20 mouse cellular contexts compared by ENCODE assay signal in the genomic region with DNA sequence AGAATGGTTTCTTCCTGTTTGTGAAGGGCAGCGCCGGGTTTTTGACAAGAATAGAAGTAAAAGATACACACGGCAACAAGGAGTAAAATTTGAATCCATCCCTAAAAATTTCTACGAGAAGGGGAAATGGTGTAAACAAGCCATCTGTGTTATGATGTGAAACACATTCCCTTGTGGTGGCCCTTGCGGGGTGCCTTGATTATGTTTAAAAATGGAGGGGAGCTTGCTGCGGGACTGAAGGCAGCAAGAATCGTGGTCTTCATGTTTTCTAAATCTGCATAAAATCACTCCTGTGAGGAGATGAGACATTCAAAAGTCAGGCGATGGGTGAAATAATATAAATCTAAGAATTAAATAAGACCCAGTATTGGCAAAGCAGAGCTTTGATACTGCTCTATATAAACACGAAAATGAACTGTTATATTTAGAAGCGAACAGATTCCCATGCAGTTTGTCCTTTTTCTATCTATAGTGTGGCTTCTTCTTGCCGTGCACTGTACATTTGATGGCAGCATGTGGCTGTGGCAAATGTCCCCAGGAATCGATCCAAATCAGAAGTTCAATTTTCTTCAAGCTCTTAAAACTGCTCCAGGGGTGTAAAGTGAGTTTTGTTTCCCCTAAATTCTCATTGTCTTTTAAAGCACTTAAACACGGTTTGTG.
DNase-seq lines count a peak whose midpoint lies in the region; ATAC-seq and TF ChIP-seq lines count a peak whose summit lies in the region.
"Had no signal": no experiment of that assay in that cellular context is flagged by ENCODE, and none has a peak within 500 bp of the region (broad histone marks: within the 10 kb centered on the region; RNA-seq: fewer than 3 reads in every experiment).

No protein-coding gene starts in this region.

- H3K4me3 ChIP-seq in cortical plate, adult 2 months (ENCODE audit: insufficient read depth, low read length), result no peak overlapping the region
- no peak overlapping the region for H3K4me3 ChIP-seq in hindbrain, embryonic 13.5 days
- H3K4me3 ChIP-seq: embryonic facial prominence, embryonic 10.5 days; heart, adult 2 months; heart, embryonic 15.5 days had no signal

- intact Hi-C loops in left cerebral cortex, postnatal 25 days (cut with DNase I), result loop anchor here (5.0 kb wide), 1 partner anchor 124 kb away; no protein-coding TSS in a partner anchor
- intact Hi-C loops in left cerebral cortex, postnatal 4 days (cut with DNase I), result no loop called here

- H3K4me1 ChIP-seq in cortical plate, adult 2 months (ENCODE audit: control insufficient read depth, insufficient read depth, low read length), result peaks cover 1% of the 10 kb centered on the region; the same call in 1 of the 2 replicates
- no peaks in the 10 kb centered on the region for H3K4me1 ChIP-seq in hindbrain, embryonic 13.5 days (replicated peaks)
- H3K4me1 ChIP-seq: embryonic facial prominence, embryonic 10.5 days; heart, embryonic 15.5 days had no signal

- no peaks in the 10 kb centered on the region for H3K9me3 ChIP-seq in hindbrain, embryonic 13.5 days
- H3K9me3 ChIP-seq: embryonic facial prominence, embryonic 10.5 days; heart, embryonic 15.5 days had no signal

- no peak overlapping the region for H3K4me2 ChIP-seq in hindbrain, embryonic 13.5 days
- H3K4me2 ChIP-seq: heart, embryonic 11.5 days; heart, embryonic 15.5 days; hindbrain, embryonic 14.5 days had no signal

- WGBS in hindbrain, embryonic 13.5 days, result 90% methylated on average over 13 of the region's 13 CpGs

- peak overlapping the region; percentile 65 for H3K27ac ChIP-seq in cortical plate, adult 2 months (ENCODE audit: insufficient read depth, low read length)
- no peak overlapping the region for H3K27ac ChIP-seq in hindbrain, embryonic 13.5 days
- H3K27ac ChIP-seq: embryonic facial prominence, embryonic 10.5 days; heart, adult 2 months; heart, embryonic 15.5 days; hindbrain, embryonic 14.5 days had no signal

- peak; percentile 11 to 33 for DNase-seq in left cerebral cortex, postnatal 25 days (ENCODE audit: low spot score in 2 of 2)
- no peak for DNase-seq in left cerebral cortex, postnatal 4 days
- DNase-seq in right cerebral cortex, adult 2 months (ENCODE audit: low spot score in 2 of 2), result peak; percentile 6
- no peak for DNase-seq in right cerebral cortex, postnatal 36 days (ENCODE audit: low spot score in 2 of 2)
- peak; percentile 29 for DNase-seq in brain, adult 2 months (ENCODE audit: low read depth, low spot score)
- DNase-seq: adrenal gland, postnatal 10 days; cerebellum, adult 18-20 months; cerebellum, adult 9-11 months; cerebellum, postnatal 36 days; gastrocnemius, postnatal 14 days; heart, adult 2 months; heart, postnatal 14 days had no signal

- no peak for TF ChIP-seq CTCF in cortical plate, adult 2 months (IDR thresholded peaks at IDR 0.05; ENCODE audit: extremely low read depth, insufficient read depth, low read length)

- ATAC-seq in hindbrain, embryonic 13.5 days (ENCODE audit: low FRiP score), result no peak
- ATAC-seq: forebrain, embryonic 14.5 days had no signal

- H3K9ac ChIP-seq in hindbrain, embryonic 13.5 days, result no peak overlapping the region
- H3K9ac ChIP-seq: heart, embryonic 15.5 days; hindbrain, embryonic 14.5 days had no signal

- H3K27me3 ChIP-seq in hindbrain, embryonic 13.5 days, result no peaks in the 10 kb centered on the region
- H3K27me3 ChIP-seq: heart, embryonic 15.5 days had no signal

- H3K36me3 ChIP-seq in hindbrain, embryonic 13.5 days, result no peaks in the 10 kb centered on the region
- H3K36me3 ChIP-seq: embryonic facial prominence, embryonic 10.5 days; G1E; heart, embryonic 15.5 days had no signal

- no peak for TF ChIP-seq POLR2A in cortical plate, adult 2 months (IDR thresholded peaks at IDR 0.05; ENCODE audit: extremely low read depth, insufficient read depth, low read length)

Comparison
In these comparisons a context has a peak if more than half of its experiments do, and no peak if none do; other contexts are left out.
1. DNase-seq: peak in left cerebral cortex, postnatal 25 days (2 of 2), right cerebral cortex, adult 2 months (2 of 2) and brain, adult 2 months (single experiment); none in left cerebral cortex, postnatal 4 days (single experiment) and right cerebral cortex, postnatal 36 days (0 of 2).